Mouse (Mus musculus) megakaryocyte, embryonic 14.5 days (primary cell): ENCODE measurements around the gene Npas2.

Source experiments
- FLI1 ChIP-seq: IDR thresholded peaks from 2 replicates; pipeline ENCODE4 v1.6.1; 2012; ENCODE audit warnings: low read length, inconsistent platforms, mixed read lengths
- GATA1 ChIP-seq: IDR thresholded peaks from 3 replicates; pipeline ENCODE4 v1.6.1; 2012; ENCODE audit warnings: mixed read lengths, low read length, inconsistent platforms, borderline replicate concordance

GRCm38 (mm10) chr1:39325228-39325627 is 131.7 kb downstream of the Npas2 start:
- TF ChIP-seq GATA1 (no peak), FLI1 (no peak)
